Mouse (Mus musculus): ENCODE measurements at regions not wholly inside any gene's neighbourhood (a gene's known extent, or its start where the extent isn't known, plus 50 kb on each side); places are given as distances from the start of the nearest gene placed in this dataset.

GRCm38 (mm10) chr11:64134571-64135307 is 55.5 kb upstream of the Cox10 start:
- no peak for DNase-seq

Measured in lung, postnatal 36 days (tissue).